Mouse (Mus musculus) kidney, adult 2 months (tissue): ENCODE data around the gene Ddn. TPM values are rescaled to one million over a fixed set of nuclear protein-coding genes. Genes with fewer than 3 reads are reported as not detected.

Experiments
- DNase-seq: peaks from one replicate; pipeline ENCODE4 v3.0.0; 2021
- H3K27ac ChIP-seq: fragments of 200-500 bp; 2 replicates; pipeline ENCODE4 v1.5.1; 2012; ENCODE audit warnings: low read depth, low read length, control low read depth, inconsistent platforms; ENCODE audit not compliant: insufficient read depth
- H3K27me3 ChIP-seq: fragments of 200-500 bp; replicated peaks from 2 replicates; pipeline ENCODE4 v1.6.1; 2012; ENCODE audit warnings: mild to moderate bottlenecking, moderate library complexity, low read length, inconsistent platforms; ENCODE audit not compliant: control insufficient read depth, insufficient read depth
- H3K36me3 ChIP-seq: fragments of 200-500 bp; 2 replicates; pipeline ENCODE4 v1.6.1; 2012; ENCODE audit warnings: mild to moderate bottlenecking, moderate library complexity, low read length, inconsistent platforms; ENCODE audit not compliant: control insufficient read depth, insufficient read depth
- H3K4me1 ChIP-seq: fragments of 200-500 bp; 2 replicates; pipeline ENCODE4 v1.6.1; 2011; ENCODE audit warnings: low read length; ENCODE audit not compliant: control insufficient read depth, insufficient read depth
- H3K4me3 ChIP-seq: fragments of 200-500 bp; 2 replicates; pipeline ENCODE4 v1.5.1; 2011; ENCODE audit warnings: mild to moderate bottlenecking, low read depth, low read length, control low read depth; ENCODE audit not compliant: insufficient read depth
- CTCF ChIP-seq: fragments of 200-500 bp; conservative IDR thresholded peaks from 2 replicates; pipeline ENCODE4 v1.5.1; 2011; ENCODE audit warnings: low read depth, mild to moderate bottlenecking, control low read depth, low read length, moderate library complexity, mixed read lengths; ENCODE audit not compliant: insufficient read depth, insufficient read length
- POLR2A ChIP-seq: fragments of 200-500 bp; IDR thresholded peaks from one replicate; pipeline ENCODE4 v1.6.1; 2011; ENCODE audit warnings: low read depth, low read length, control low read depth
- WGBS: fragments of 180-500 bp; shearing (Covaris S2); methylation state at CpG from one replicate; pipeline ENCODE4 v1.1.7; 2018; 5-methylcytosine and 5-hydroxymethylcytosine counted together
- polyA plus RNA-seq: library from polyadenylated mRNA; depleted of rRNA; stranded (reverse); fragments of >200 nt; gene quantifications from 2 replicates; pipeline ENCODE4 v1.2.3, GENCODE M21; 2012

The Ddn gene
- polyA plus RNA-seq, 1 experiment, result 12.1 TPM

DNA sequence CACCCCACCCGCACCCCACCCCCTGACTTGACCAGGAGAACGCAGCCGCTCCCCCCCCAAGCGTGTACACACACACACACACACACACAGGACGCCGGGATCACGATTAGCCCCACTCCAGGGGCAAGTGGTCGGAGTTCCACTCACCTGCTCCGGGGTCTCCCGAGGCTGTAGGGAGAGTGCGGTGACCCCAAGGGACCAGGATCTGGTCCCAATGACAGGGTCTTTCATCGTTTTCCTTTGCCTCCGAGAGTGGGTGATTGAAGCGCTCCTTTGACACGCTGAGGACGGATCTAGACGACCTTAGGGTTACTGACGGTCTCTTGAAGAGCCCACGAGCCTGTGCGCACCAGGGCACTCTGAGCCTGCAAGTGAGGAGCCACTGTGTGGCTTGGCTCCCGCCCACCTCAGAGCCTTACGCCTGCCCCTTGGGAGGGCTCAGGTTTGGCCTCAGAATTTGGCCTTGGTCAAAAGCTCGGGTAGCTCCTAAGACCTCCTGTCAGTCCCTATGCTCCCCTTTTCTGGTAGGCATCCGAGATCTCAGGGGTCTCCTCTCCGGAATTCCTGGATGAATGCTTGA lies 31.0 kb downstream of the Ddn start:
- H3K36me3 ChIP-seq, result no peaks in the 10 kb centered on the region
- 4% methylated on average over 25 of the region's 25 CpGs for WGBS
- DNase-seq, result no peak
- TF ChIP-seq POLR2A (no peak), CTCF (no peak)
- peaks cover 13% of the 10 kb centered on the region for H3K27me3 ChIP-seq
- no peak overlapping the region for H3K4me3 ChIP-seq
- H3K4me1 ChIP-seq, result peaks cover 3% of the 10 kb centered on the region; the same call in 1 of the 2 replicates
- no peak overlapping the region for H3K27ac ChIP-seq

GRCm38 (mm10) chr15:98777762-98778161 lies 31.5 kb downstream of the Ddn start, which contains the start of gene Wnt10b:
Wnt10b (minus strand) TSS chr15:98778150.
- Histone ChIP-seq H3K27ac (no peak within 1 kb of the TSS), H3K4me1 (peaks cover 5% of the 10 kb centered on the region; the same call in 1 of the 2 replicates), H3K36me3 (no peaks in the 10 kb centered on the region), H3K27me3 (peaks cover 13% of the 10 kb centered on the region), H3K4me3 (no peak within 1 kb of the TSS)
- TF ChIP-seq POLR2A (no peak), CTCF (no peak)
- DNase-seq, result no peak
- 1% methylated on average over 32 of the region's 33 CpGs for WGBS

GRCm38 (mm10) chr15:98777005-98777616 lies 32.2 kb downstream of the Ddn start:
- DNase-seq, result no peak
- Histone ChIP-seq H3K4me1 (peaks cover 6% of the 10 kb centered on the region; the same call in 1 of the 2 replicates), H3K27me3 (peaks cover 13% of the 10 kb centered on the region), H3K4me3 (no peak overlapping the region), H3K36me3 (no peaks in the 10 kb centered on the region), H3K27ac (no peak overlapping the region)
- 18% methylated on average over 19 of the region's 19 CpGs for WGBS
- TF ChIP-seq CTCF (no peak), POLR2A (no peak)

GRCm38 (mm10) chr15:98776280-98777004 lies 32.8 kb downstream of the Ddn start:
- H3K4me1 ChIP-seq, result peaks cover 6% of the 10 kb centered on the region; the same call in 1 of the 2 replicates
- no peaks in the 10 kb centered on the region for H3K36me3 ChIP-seq
- peak overlapping the region; percentile 31 for H3K4me3 ChIP-seq
- 5% methylated on average over 62 of the region's 62 CpGs for WGBS
- H3K27ac ChIP-seq, result no peak overlapping the region
- peak; percentile 21 for DNase-seq
- TF ChIP-seq POLR2A (no peak), CTCF (no peak)
- H3K27me3 ChIP-seq, result peaks cover 13% of the 10 kb centered on the region

GRCm38 (mm10) chr15:98775533-98775932 lies 33.8 kb downstream of the Ddn start:
- WGBS, result 25% methylated on average over 5 of the region's 5 CpGs
- H3K27me3 ChIP-seq, result peaks cover 13% of the 10 kb centered on the region
- no peak overlapping the region for H3K4me3 ChIP-seq
- no peak overlapping the region for H3K27ac ChIP-seq
- DNase-seq, result no peak
- H3K4me1 ChIP-seq, result peaks cover 6% of the 10 kb centered on the region; the same call in 1 of the 2 replicates
- H3K36me3 ChIP-seq, result no peaks in the 10 kb centered on the region
- TF ChIP-seq CTCF (no peak), POLR2A (no peak)

GRCm38 (mm10) chr15:98774096-98774495 lies 35.2 kb downstream of the Ddn start:
- Histone ChIP-seq H3K4me1 (peaks cover 6% of the 10 kb centered on the region; the same call in 1 of the 2 replicates), H3K36me3 (no peaks in the 10 kb centered on the region), H3K27ac (no peak overlapping the region), H3K4me3 (no peak overlapping the region), H3K27me3 (peaks cover 13% of the 10 kb centered on the region)
- DNase-seq, result no peak
- TF ChIP-seq POLR2A (no peak), CTCF (no peak)
- 70% methylated on average over 15 of the region's 15 CpGs for WGBS
